Mouse (Mus musculus): ENCODE measurements around the gene Tbc1d1.

Gene Tbc1d1

GRCm38 (mm10) chr5:64155861-64156550 lies at the start of gene Tbc1d1:
TSS of gene Tbc1d1 (plus strand) at chr5:64156305.
- DNase-seq (ENCODE audit: low spot score in 2 of 2) = peak in 1 of 2 experiments; percentile 18

DNA sequence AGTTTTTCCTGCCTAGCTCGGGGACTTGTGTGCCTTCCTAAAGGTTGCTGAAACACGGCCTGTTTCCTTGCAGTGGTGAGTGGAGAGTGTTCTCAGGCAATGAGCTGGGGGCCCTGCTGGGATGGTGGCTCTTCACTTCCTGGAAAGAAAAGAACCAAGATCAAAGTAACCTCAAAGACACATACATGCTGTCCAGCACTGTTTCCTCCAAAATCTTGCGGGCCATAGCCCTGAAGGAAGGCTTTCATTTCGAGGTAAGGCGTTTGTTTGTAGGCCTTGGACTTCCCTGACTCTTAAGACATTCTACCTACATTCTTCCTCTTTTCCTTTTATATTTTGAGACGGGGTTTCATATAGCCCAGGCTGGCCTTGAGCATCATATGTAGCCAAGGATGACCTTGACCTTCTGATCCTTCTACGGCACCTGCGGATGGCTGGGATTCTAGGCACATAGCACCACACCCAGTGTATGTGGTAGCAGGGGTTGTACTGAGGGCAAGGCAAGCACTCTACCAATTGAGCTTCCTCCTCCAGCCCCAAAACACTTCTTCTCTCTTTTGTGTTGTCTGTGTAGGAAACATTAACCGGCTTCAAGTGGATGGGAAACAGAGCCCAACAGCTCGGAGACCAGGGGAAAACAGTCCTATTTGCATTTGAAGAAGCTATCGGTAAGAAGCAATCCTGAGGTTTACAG lies 48.4 kb upstream of the Tbc1d1 start:
- DNase-seq (ENCODE audit: low spot score in 2 of 2) = no peak

DNA sequence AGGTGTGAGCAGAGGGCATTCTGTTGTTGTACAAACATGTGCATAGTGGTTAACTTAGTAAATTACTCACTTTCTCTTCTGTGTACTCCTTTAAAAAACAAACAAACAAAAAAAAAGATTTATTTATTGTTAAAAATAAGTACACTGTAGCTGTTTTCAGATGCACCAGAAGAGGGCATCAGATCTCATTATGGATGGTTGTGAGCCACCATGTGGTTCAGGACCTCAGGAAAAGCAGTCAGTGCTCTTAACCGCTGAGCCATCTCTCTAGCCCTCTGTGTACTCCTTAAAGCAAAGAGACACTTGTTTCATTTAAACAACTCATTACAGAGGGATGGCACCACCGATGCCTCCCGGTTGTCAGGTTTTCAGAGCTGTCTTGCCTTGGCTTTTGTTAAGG lies 46.9 kb upstream of the Tbc1d1 start:
- DNase-seq (ENCODE audit: low spot score in 2 of 2) = no peak

- DNase-seq (ENCODE audit: low spot score in 2 of 2) = peak in 1 of 2 experiments; percentile 16
Measured at GRCm38 (mm10) chr5:64112360-64112759, 43.7 kb upstream of the Tbc1d1 start.

GRCm38 (mm10) chr5:64114210-64114609 lies 41.9 kb upstream of the Tbc1d1 start:
- no peak for DNase-seq (ENCODE audit: low spot score in 2 of 2)

DNA sequence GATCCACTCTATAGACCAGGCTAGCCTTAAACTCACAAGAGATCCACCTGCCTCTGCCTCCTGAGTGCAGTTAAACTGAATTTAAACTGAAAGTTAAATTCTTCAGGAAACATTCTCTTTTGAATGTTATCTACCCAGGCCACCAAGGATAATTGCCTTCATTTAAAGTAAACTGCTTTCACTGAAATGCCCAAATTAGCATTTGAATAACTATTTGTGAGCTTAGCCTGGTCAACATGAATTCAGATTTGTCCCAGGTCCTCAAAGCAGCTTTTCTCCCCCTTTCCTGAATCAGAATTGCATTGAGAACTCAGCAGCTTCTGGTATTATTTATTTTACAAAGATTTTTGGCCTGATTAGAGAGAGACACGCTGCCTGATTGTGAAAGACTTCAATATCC lies 38.9 kb upstream of the Tbc1d1 start:
- no peak for DNase-seq (ENCODE audit: low spot score in 2 of 2)

- no peak for DNase-seq (ENCODE audit: low spot score in 2 of 2)
Measured at GRCm38 (mm10) chr5:64125783-64126182, 30.3 kb upstream of the Tbc1d1 start.

DNA sequence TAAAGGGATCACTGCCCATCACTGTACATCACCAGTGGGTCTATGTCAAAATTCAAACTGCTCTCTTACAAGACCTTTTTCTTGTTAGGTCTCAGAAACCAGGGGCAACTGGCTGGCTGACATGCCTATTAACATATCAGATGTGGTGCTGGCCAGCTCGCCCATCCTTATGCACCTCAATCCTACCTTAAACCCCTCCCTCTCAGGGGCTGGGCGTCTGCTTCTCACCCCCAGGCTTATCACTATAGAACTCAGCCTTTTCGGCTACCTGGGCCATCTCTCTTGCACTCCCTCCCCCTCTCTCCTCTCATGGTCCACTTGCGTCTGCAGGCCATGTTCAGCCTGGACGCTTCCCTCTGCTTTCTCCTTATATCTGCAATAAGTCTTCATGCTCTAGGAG lies 24.6 kb upstream of the Tbc1d1 start:
- DNase-seq (ENCODE audit: low spot score in 2 of 2) = no peak

DNA sequence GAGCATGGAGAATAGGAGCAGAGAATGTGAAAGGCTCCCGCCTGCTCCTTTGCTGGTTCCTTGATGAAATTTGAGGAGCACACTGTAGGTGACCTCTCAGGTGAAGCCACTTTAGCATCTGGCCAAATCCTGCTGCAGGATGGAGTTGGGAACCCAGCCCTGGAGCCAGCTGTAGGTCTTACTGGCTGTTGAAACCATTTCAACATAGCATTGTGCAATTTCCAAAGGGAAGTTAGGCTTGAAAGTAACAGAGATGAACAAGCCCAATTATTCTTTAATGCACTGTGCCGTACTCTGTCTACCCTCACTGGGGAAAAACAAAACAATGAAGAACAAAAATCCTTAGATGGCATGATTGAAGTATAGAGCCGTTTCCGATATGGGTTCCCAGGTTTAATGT lies 22.2 kb upstream of the Tbc1d1 start:
- DNase-seq (ENCODE audit: low spot score in 2 of 2) = no peak

- DNase-seq (ENCODE audit: low spot score in 2 of 2) = no peak
Measured at GRCm38 (mm10) chr5:64136325-64136724, 19.8 kb upstream of the Tbc1d1 start.

GRCm38 (mm10) chr5:64140202-64140601 lies 15.9 kb upstream of the Tbc1d1 start:
- no peak for DNase-seq (ENCODE audit: low spot score in 2 of 2)

GRCm38 (mm10) chr5:64144315-64144714 lies 11.8 kb upstream of the Tbc1d1 start:
- DNase-seq (ENCODE audit: low spot score in 2 of 2) = no peak

- no peak for DNase-seq (ENCODE audit: low spot score in 2 of 2)
Measured at GRCm38 (mm10) chr5:64146384-64147005, 9.6 kb upstream of the Tbc1d1 start.

DNA sequence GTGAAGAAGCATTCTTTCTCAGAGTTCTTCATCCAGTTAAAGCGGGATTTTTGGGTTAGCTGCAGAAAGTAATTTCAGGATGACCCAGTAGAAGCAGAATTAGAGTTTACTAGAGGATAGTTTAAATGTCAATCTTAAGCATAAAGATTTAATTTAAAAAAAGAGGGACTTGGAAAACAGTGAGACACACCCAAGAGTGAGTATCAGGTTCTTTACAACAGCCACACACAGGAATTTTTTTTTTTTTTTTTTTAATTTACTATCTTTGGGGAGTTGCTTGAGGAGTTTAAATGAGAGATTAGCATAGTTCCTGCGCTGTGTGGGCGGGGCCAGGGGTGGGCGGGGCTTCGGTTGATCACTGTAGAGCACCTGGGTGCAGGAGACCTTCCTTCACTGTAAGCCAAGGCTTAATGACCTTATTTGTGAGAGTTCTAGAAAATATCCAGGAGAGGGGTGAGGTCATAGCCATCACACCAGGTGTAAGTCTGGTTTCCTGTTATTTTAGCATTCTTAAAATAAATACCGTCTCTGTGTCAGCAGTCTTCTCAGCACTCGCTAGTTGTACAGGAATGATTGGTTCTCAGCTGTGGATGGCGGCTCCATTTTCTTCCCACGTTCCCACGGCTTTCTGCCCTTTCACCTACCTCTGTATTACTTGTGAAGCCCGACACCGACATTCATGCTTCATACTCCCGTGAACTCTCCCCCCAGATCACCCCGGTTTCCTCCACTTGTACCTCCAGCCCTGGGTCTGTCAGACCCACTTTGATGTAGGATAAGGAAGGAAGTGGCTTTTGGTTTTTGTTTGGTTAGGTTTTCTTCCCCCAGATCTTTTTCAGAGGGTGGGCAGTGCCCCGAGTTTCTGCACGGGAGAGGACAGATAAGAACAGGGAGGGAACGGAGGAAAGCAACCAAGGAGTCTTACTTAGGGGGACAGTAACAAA lies 6.6 kb upstream of the Tbc1d1 start:
- DNase-seq (ENCODE audit: low spot score in 2 of 2) = no peak

- peak; percentile 7 to 15 for DNase-seq (ENCODE audit: low spot score in 2 of 2)
Measured at GRCm38 (mm10) chr5:64153319-64153718, 2.8 kb upstream of the Tbc1d1 start.

DNA sequence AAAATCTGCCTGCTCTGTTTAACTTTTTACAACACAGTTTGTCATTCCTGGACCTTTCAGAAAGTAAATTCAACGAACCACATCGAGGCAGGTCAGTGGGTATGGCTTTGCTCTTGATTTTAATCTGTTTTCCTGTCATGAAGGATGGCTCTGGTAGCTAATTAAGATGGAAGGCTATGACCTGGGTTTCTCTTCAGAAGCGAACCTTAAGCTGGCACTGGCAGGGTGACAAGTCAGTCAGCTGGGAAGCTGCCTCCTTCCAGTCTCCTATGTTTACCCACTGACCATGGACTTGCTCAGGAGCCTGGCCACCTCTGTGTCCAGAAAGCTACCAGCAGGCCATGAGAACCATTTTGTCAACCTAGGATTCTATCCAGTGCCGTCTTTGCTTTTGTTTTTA lies 474 bp downstream of the Tbc1d1 start:
- no peak for DNase-seq (ENCODE audit: low spot score in 2 of 2)

DNA sequence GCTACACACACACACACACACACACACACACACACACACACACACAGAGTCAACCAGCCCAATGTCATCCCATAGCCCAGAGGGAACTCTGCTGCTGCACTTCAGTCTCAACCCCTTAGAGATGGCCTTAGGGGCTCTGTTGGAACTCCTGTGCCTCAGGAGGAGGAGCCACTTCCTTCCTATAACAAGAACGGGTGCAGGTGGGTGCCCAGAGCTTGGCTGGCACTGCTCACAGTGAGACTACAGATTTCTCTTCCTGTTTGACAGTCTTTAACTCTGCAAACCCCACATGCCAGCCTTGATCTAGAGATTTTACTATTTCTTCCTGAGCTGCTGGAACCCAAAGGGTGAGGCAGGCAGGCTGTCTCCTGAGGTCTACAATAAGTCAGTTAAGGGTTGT lies 1.8 kb downstream of the Tbc1d1 start:
- DNase-seq (ENCODE audit: low spot score in 2 of 2) = no peak

DNA sequence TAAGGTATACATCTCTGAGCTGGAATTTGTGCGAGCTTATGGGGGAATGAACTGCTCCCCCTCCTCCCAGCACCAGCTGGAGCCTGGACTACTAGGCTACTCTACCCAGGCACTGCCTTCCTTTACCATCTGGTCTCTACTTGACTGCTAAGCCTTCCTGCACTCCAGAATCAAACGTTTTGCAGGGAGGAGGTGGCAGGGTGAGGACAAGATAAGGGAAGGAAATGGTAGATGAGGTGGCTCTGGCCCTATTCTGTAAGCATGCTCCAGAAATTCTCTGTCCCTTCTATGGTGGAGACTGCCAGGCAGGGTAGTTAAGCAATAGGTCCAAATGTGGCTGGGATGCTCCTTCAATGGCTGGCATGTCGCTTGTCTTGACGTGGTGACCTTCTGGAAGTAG lies 2.4 kb downstream of the Tbc1d1 start:
- no peak for DNase-seq (ENCODE audit: low spot score in 2 of 2)

GRCm38 (mm10) chr5:64159065-64159780 lies 3.1 kb downstream of the Tbc1d1 start:
- peak; percentile 62 to 64 for DNase-seq (ENCODE audit: low spot score in 2 of 2)

DNA sequence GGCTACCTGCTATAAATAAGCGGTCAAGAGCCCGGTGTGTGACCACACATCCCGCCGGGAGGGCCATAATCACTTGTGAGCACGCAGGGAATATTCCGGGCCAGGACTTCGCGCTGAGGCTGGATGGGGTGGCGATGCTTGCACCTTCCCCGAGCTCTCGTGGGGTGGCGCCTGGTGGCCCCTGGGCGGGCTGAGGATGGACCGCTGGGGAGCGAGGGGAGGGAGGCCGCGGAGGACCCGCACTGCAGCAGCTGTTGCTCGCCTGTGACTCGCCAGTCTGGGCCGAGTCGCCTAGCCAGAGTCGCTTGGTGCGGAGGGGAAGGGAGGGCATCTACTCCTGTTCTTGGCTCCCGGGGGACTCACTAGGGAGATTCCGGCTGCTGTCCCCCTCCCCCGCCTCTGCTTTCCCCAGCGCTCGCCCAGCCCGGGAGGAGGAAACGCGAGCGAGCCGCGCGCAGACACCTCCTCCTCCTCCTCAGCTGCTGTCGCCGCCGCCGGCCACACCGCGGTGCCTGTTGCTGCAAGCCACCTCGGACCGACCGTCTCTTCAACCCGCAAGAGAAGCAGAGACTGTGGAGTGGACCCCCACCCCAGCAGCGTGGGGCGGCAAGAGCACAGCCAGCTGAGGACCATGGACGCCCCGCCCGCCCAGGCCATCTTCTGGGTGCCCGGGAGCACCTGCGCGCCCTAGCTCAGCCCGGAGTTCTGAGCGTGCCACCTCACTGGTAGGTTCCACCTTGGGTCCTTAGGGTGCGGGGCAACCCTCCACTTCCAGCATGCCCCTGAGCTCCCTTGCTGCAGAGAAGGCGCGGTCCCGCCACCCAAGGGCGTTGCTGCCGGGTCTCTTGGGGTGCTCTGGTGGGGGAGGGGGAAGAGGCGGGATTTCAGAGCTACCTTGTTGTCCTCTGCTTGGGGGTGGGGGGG lies 3.9 kb downstream of the Tbc1d1 start:
- peak; percentile 77 to 78 for DNase-seq (ENCODE audit: low spot score in 2 of 2)
